Mouse (Mus musculus): Measurements from ENCODE around the gene Pigu.

The Pigu gene

GRCm38 (mm10) chr2:155287456-155288250 is 69.6 kb downstream of the Pigu start:
- no peak for DNase-seq (ENCODE audit: low spot score)

DNA sequence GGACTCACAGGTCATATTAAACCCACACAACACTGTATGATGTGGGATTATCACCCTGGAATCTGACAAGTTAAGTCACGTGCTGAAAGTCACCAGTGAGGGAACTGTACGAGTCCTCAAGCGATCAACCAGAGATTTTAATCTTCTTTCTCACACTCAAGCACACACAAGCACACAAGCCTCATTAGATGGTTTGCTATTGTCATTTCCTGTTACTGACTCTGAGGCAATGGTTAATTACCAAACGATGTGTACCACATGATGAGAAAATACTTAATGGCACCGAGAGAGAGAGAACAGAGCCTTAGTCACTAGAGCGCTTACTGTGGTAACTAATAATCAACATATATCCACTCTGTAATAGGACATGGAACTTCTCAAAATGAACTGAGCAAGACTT is 71.5 kb downstream of the Pigu start:
- no peak for DNase-seq (ENCODE audit: low spot score)

DNA sequence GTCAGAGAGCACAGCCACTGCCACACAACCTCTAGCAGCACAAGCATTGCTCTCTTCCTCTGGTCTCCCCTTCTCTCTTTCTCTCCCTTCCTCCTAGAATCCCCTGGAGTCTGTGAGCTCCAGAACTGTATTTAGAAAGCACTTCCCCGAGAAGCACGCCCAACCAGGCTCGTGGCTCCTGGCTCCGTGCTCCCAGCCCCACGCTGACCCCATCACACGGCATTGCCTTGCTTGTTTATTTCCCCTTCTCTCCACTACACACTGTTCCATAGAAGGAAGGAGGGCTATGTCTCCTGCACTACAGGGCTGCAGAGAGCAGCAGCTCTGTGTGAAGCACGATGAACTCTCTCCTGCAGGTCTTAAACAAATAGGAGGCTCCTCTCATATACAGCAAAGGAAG is 72.6 kb downstream of the Pigu start:
- no peak for DNase-seq (ENCODE audit: low spot score)

DNA sequence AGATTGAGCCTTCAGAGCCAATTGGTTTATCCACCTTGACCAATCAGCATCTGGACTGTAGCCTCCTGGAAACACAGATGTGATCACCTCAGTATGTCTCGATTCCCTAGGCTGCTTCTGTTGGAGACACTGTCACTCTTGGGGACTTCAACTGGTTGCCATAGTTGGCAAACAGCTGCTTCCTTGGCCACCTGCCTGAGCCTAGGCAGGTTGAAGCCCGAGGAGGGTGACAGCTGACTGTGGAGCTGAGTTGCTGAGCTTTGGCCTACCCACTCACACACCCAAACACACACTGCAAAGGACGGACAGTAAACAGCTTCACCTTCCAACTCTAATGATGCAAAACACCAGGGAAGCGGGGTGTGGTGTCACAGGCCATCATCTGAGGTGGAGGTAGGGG is 73.4 kb downstream of the Pigu start:
- no peak for DNase-seq (ENCODE audit: low spot score)

- no peak for DNase-seq (ENCODE audit: low spot score)
Observed at GRCm38 (mm10) chr2:155280116-155280515, 77.1 kb downstream of the Pigu start.

DNA sequence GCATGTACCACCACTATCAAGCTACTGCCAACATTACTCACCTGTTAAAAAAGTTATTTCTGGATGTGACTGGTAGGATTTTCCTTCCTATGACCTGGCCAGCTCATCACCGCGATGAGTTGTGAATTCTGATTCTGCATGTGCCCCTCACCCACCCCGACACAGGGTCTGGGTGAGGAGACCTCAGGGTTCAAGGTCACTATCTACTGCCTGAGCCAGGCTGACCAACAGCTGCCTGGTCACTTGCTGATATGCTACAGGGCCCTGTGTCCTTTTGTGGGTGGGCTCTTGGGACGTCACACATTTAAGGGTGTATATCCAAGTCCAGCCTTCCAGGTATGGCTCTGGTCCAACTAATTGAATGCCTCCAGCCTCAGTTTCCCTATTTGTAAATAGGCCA is 78.1 kb downstream of the Pigu start:
- no peak for DNase-seq (ENCODE audit: low spot score)

- DNase-seq (ENCODE audit: low spot score) = no peak
Observed at GRCm38 (mm10) chr2:155278361-155278760, 78.9 kb downstream of the Pigu start.

DNA sequence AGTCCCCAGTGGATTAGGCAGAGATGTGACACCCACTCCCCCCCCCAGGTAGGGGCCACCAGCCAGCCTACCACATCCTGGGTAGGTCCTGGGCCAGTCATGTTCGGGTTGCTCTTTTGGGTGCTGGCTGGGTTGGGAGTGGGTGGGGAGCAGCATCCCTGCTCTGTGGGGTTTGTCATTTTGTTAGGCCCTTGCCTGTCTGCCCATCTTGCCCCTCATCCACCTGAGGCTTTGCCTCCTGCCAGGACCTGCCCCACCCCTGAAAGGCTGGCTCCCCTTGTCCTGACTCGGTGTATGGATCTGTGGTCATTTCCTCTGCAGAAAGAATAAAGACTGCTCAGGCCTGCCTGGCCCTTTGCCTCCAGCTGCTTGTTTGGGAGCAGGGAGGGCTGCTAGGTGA is 79.5 kb downstream of the Pigu start:
- DNase-seq (ENCODE audit: low spot score) = no peak

DNA sequence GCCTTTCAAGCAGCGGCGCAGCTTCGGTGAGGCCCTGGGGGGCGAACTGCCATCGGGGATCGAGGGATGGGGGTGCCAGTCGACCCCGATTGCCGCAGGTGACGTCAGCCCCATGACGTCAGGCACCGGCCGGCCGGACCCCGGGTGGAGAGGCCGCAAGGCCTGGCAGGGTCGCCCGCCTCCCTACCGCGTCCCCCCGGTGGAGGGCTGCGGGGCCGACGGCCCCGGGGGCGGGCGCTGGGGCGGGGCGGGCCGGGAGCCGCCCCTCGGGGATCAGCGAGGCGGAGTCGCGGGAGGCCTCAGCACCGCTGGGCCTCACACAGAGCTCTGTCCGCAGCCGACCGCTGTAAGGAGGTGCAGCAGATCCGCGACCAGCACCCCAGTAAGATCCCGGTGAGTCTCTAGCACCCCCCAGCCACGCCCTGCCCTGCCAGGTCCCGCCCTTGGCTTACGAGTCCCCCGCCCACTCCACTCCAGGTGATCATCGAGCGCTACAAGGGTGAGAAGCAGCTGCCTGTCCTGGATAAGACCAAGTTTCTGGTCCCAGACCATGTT is 80.5 kb downstream of the Pigu start:
- DNase-seq (ENCODE audit: low spot score) = peak; percentile 63

GRCm38 (mm10) chr2:155276195-155276594 is 81.0 kb downstream of the Pigu start, which contains the start of gene Map1lc3a:
Gene Map1lc3a (plus strand): TSS chr2:155276297.
- DNase-seq (ENCODE audit: low spot score) = peak; percentile 95

DNA sequence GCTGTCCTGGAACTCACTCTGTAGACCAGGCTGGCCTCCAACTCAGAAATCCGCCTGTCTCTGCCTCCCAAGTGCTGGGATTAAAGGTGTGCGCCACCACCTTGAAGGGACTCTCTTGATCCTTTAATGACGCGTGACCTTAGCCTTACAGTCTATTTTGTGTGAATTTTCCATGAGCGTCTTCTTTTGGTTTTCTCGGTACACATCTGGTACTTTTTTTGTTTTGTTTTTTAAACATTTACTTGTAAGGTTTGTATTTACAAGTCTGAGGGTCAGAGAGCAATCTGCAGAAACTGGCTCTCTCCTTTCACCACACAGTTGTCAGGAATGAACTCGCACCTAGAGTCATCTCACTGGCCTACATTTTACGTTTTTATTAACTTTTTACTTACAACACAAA is 83.6 kb downstream of the Pigu start:
- no peak for DNase-seq (ENCODE audit: low spot score)

- no peak for DNase-seq (ENCODE audit: low spot score)
Observed at GRCm38 (mm10) chr2:155272396-155273170, 84.6 kb downstream of the Pigu start.

- DNase-seq (ENCODE audit: low spot score) = peak; percentile 17
Observed at GRCm38 (mm10) chr2:155271957-155272356, 85.3 kb downstream of the Pigu start.

DNA sequence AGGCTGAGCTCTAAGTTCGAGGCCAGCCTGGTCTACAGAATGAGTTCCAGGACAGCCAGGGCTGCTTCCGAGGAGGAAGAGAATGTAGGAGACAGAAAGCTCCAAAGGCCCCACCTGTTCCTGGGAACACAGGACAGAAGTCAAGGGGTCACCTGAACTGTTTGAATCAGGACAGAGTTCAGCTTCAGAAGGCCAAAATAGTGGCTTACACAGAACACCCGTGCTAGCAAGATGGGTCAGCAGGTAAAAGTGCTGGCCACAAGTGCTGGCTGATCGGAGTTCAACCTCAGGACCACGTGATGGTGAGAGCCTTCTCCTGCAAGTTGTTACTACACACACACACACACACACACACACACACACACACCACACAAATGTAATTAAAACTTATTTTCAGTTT is 90.3 kb downstream of the Pigu start:
- DNase-seq (ENCODE audit: low spot score) = no peak

DNA sequence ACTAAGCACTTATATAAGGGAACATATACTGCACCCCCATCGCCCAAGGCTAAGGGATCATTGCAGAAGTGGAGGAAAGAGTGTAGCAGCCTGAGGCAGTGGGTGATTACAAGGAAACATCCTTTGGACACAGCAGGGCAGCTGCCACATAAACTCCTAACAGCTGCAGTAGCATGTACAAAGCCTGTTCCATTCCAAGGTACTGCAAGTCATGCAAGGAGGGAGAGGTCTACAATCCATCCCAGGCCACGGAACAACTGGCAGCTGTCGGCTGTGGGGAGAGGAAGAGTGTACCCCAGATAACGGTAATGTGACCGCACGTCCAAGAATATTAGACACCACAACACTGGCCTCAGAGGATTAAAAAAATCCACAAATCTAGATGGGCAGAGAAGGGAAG is 91.7 kb downstream of the Pigu start:
- no peak for DNase-seq (ENCODE audit: low spot score)

GRCm38 (mm10) chr2:155249588-155249987 is 107.6 kb downstream of the Pigu start:
- DNase-seq (ENCODE audit: low spot score) = no peak

- DNase-seq (ENCODE audit: low spot score) = no peak
Observed at GRCm38 (mm10) chr2:155248718-155249117, 108.5 kb downstream of the Pigu start.

DNA sequence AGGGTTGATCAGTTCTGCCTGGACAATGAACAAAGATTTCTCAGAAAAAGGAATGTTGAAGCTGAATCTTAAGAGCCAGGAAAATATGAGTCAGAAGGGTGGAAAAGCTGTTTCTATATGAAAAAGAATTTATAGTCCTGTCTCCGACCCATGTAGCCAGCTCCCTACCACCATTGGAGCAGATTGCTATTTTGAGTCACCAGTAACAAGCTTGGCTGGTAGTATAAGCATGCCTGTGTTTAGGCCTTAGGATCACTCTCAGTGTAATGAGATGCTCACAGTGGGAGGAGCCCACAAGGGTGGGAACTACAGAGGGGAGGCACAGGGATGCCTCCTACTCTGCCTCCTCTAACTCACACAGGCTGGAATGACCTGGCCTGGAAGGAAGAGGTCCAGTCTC is 109.0 kb downstream of the Pigu start:
- no peak for DNase-seq (ENCODE audit: low spot score)

DNA sequence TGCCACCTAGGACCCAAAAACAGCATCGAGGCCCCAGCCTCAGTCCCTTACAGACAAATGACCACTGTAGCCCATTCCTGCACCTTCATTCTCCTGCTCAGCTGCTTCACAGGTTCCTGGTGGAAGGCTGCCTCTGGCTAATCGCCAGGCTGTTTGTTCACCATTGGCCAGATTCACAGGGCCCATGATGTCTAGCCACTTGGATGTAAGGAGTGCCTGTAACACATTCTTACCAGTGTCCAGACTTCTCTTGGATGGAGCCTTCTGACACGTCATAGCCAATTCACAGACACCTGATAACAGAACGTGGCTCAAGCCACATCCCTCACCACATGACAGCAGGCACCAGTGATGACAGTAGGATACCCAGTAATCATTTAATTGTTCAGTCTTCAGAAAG is 111.0 kb downstream of the Pigu start:
- DNase-seq (ENCODE audit: low spot score) = no peak

- DNase-seq (ENCODE audit: low spot score) = no peak
Observed at GRCm38 (mm10) chr2:155242296-155242855, 114.9 kb downstream of the Pigu start.

DNA sequence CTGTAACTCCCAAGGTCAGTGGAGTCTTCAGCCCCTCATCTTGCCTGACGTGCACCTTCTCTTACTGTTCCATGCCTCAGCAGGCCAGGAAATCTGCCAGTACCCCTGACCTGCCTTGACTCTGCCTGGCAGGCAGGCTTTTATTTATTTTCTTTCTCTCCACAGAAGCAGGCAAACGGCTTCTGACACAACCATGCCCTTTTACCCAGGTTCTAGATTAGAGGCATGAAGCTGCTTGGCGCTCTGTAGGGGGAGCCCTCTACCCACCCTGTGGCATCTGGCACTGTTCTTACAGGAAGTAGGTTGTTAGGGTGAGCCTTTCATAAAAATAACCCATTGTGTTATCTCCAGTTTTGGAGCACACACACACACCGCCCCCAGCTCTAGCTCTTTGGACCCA is 116.3 kb downstream of the Pigu start:
- DNase-seq (ENCODE audit: low spot score) = no peak

DNA sequence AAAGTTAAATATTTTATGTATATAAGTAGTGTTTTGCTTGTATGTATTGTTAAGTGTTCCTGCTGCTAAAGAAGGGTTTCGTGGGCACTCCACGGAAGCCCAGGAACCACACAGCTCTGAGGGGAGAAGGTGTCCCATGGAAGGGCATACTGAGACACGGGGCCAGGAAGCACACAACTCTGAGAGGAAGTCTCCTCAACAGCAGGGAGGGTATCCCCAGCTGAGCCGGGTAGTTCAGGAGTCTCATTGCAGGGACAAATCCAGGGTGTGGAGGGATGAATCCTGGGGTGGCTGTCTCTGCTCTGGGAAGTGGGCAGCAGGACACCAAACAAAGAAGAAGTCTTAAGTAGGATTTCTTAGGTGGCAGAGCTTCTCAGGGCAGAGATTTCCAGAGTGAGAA is 120.0 kb downstream of the Pigu start:
- DNase-seq (ENCODE audit: low spot score) = no peak
